Mouse (Mus musculus) CH12F3 (cell line): ENCODE measurements around the gene Psmb10.

Experiments
- in situ Hi-C: fragments of 300-500 bp; cut with MboI; formaldehyde crosslinking; loops from 2 replicates; pipeline ENCODE4 v1.14.3; 2020; ENCODE audit warnings: low sequenced_read_pairs

Gene Psmb10

GRCm38 (mm10) chr8:105937496-105938305 lies 543 bp downstream of the Psmb10 start:
- in situ Hi-C loops: no loop called here

- in situ Hi-C loops: no loop called here
These were observed 1.3 kb downstream of the Psmb10 start for GRCm38 (mm10) chr8:105936866-105937475.

- in situ Hi-C loops: no loop called here
These were observed 2.2 kb downstream of the Psmb10 start for GRCm38 (mm10) chr8:105935863-105936603.

- in situ Hi-C loops: no loop called here
These were observed 3.1 kb downstream of the Psmb10 start for GRCm38 (mm10) chr8:105935105-105935504.

- in situ Hi-C loops: no loop called here
These were observed 4.5 kb downstream of the Psmb10 start, which contains the start of gene Ctrl for GRCm38 (mm10) chr8:105933762-105934161. TSS of gene Ctrl (minus strand) at chr8:105933862.

- in situ Hi-C loops: no loop called here
These were observed 5.7 kb downstream of the Psmb10 start for GRCm38 (mm10) chr8:105932525-105932924.

- in situ Hi-C loops: no loop called here
These were observed 7.0 kb downstream of the Psmb10 start for GRCm38 (mm10) chr8:105931271-105931670.

GRCm38 (mm10) chr8:105930602-105931001 lies 7.6 kb downstream of the Psmb10 start:
- in situ Hi-C loops: no loop called here

GRCm38 (mm10) chr8:105925123-105925522 lies 13.1 kb downstream of the Psmb10 start:
- in situ Hi-C loops: no loop called here

- in situ Hi-C loops: no loop called here
These were observed 18.9 kb downstream of the Psmb10 start for GRCm38 (mm10) chr8:105919390-105919789.

GRCm38 (mm10) chr8:105900941-105901616 lies 37.2 kb downstream of the Psmb10 start:
- in situ Hi-C loops: no loop called here

GRCm38 (mm10) chr8:105900180-105900940 lies 37.9 kb downstream of the Psmb10 start, which contains the start of gene Pskh1:
TSS of gene Pskh1 (plus strand) at chr8:105900441.
- in situ Hi-C loops: no loop called here

- in situ Hi-C loops: no loop called here
These were observed 40.3 kb downstream of the Psmb10 start for GRCm38 (mm10) chr8:105897801-105898480.

GRCm38 (mm10) chr8:105893339-105893738 lies 44.9 kb downstream of the Psmb10 start, which contains the start of gene Nrn1l:
TSS of gene Nrn1l (plus strand) at chr8:105893567.
- in situ Hi-C loops: no loop called here

- in situ Hi-C loops: no loop called here
These were observed 45.8 kb downstream of the Psmb10 start for GRCm38 (mm10) chr8:105892432-105892831.

- in situ Hi-C loops: no loop called here
These were observed 47.4 kb downstream of the Psmb10 start for GRCm38 (mm10) chr8:105890870-105891269.

- in situ Hi-C loops: no loop called here
These were observed 48.3 kb downstream of the Psmb10 start for GRCm38 (mm10) chr8:105889756-105890465.
